Mouse (Mus musculus) forebrain, embryonic 16.5 days (tissue): Measurements from ENCODE around the gene Derl3. TPM values are rescaled to one million over a fixed set of nuclear protein-coding genes. Genes with fewer than 3 reads are reported as not detected.
"Not testable (repeated sequence)": the region's sequence is repeated elsewhere in the genome, so short reads cannot be mapped to it uniquely, and the experiment has no call there.

Experiments
- ATAC-seq: fragments of 200-750 bp; cut with Nextera tagmentation; 2 replicates; pipeline ENCODE4 v1.8.0; 2017; ENCODE audit warnings: mild to moderate bottlenecking, moderate library complexity
- H3K27ac ChIP-seq: fragments of 300-500 bp; sonication (generic); 2 replicates; pipeline ENCODE4 v1.5.1; 2014; ENCODE audit warnings: low read length, control low read depth
- H3K27me3 ChIP-seq: fragments of 300-500 bp; sonication (generic); replicated peaks from 2 replicates; pipeline ENCODE4 v1.6.1; 2014; ENCODE audit warnings: low read length; ENCODE audit not compliant: control insufficient read depth, insufficient read depth
- H3K36me3 ChIP-seq: fragments of 300-500 bp; sonication (generic); 2 replicates; pipeline ENCODE4 v1.6.1; 2014; ENCODE audit not compliant: control insufficient read depth, insufficient read depth
- H3K4me1 ChIP-seq: fragments of 300-500 bp; sonication (generic); replicated peaks from 2 replicates; pipeline ENCODE4 v1.6.1; 2014; ENCODE audit warnings: low read length; ENCODE audit not compliant: control insufficient read depth, insufficient read depth
- H3K4me2 ChIP-seq: fragments of 300-500 bp; sonication (generic); 2 replicates; pipeline ENCODE4 v1.6.1; 2014; ENCODE audit warnings: mild to moderate bottlenecking, low read length, control low read depth
- H3K4me3 ChIP-seq: fragments of 300-500 bp; sonication (generic); replicated peaks from 2 replicates; pipeline ENCODE4 v1.5.1; 2014; ENCODE audit warnings: mild to moderate bottlenecking, low read length, control low read depth
- H3K9ac ChIP-seq: fragments of 300-500 bp; sonication (generic); replicated peaks from 2 replicates; pipeline ENCODE4 v1.6.1; 2014; ENCODE audit warnings: low read depth, low read length, control low read depth
- H3K9me3 ChIP-seq: fragments of 300-500 bp; sonication (generic); 2 replicates; pipeline ENCODE4 v1.6.1; 2016; ENCODE audit warnings: low read length; ENCODE audit not compliant: control insufficient read depth
- WGBS: fragments of 180-500 bp; shearing (Covaris S2); extraction: QIAGEN DNeasy Blood & Tissue Kit; methylation state at CpG from one replicate; pipeline ENCODE4 v1.1.7; 2014; 5-methylcytosine and 5-hydroxymethylcytosine counted together
- polyA plus RNA-seq: library from polyadenylated mRNA; unstranded; fragments of >200 nt; fragmentation: Nextera tagmentation; extraction: Ambion mirVana; gene quantifications from 2 replicates; pipeline ENCODE4 v1.2.1, GENCODE M21; 2015

Gene Derl3
- polyA plus RNA-seq, 1 experiment from 2014 or later: 2.0 TPM

- Histone ChIP-seq H3K4me3 (no peak overlapping the region), H3K4me1 (peaks cover 16% of the 10 kb centered on the region), H3K36me3 (no peaks in the 10 kb centered on the region), H3K27ac (0 out of 2 replicates have a peak overlapping the region, but pooled peaks have one; percentile 24), H3K27me3 (no peaks in the 10 kb centered on the region), H3K9ac (no peak overlapping the region), H3K9me3 (no peaks in the 10 kb centered on the region), H3K4me2 (no peak overlapping the region)
- peak; percentile 32; the same call in 1 of the 2 replicates for ATAC-seq
- WGBS: 12% methylated on average over 20 of the region's 20 CpGs
Observed at GRCm38 (mm10) chr10:75881578-75882432, 11.4 kb upstream of the Derl3 start.

GRCm38 (mm10) chr10:75882433-75883231 is 10.6 kb upstream of the Derl3 start:
- Histone ChIP-seq H3K9me3 (no peaks in the 10 kb centered on the region), H3K36me3 (no peaks in the 10 kb centered on the region), H3K27me3 (no peaks in the 10 kb centered on the region), H3K4me2 (no peak overlapping the region), H3K9ac (no peak overlapping the region), H3K4me3 (no peak overlapping the region), H3K4me1 (peaks cover 16% of the 10 kb centered on the region), H3K27ac (no peak overlapping the region)
- WGBS: 5% methylated on average over 15 of the region's 15 CpGs
- no peak for ATAC-seq

GRCm38 (mm10) chr10:75883232-75883552 is 10.0 kb upstream of the Derl3 start:
- Histone ChIP-seq H3K4me3 (no peak overlapping the region), H3K4me2 (no peak overlapping the region), H3K9ac (no peak overlapping the region), H3K27me3 (no peaks in the 10 kb centered on the region), H3K36me3 (no peaks in the 10 kb centered on the region), H3K9me3 (no peaks in the 10 kb centered on the region), H3K27ac (no peak overlapping the region), H3K4me1 (peaks cover 16% of the 10 kb centered on the region)
- peak; percentile 70; the same call in 1 of the 2 replicates for ATAC-seq
- under 1% methylated on average over 10 of the region's 10 CpGs for WGBS

- no peaks in the 10 kb centered on the region for H3K36me3 ChIP-seq
- no peaks in the 10 kb centered on the region for H3K27me3 ChIP-seq
- no peak overlapping the region for H3K4me2 ChIP-seq
- no peaks in the 10 kb centered on the region for H3K9me3 ChIP-seq
- peaks cover 16% of the 10 kb centered on the region for H3K4me1 ChIP-seq
- no peak overlapping the region for H3K27ac ChIP-seq
- 95% methylated on average over 8 of the region's 8 CpGs for WGBS
- H3K4me3 ChIP-seq: no peak overlapping the region
- ATAC-seq: no peak
- no peak overlapping the region for H3K9ac ChIP-seq
Observed at GRCm38 (mm10) chr10:75884742-75885141, 8.5 kb upstream of the Derl3 start.

- H3K4me3 ChIP-seq, H3K4me2 ChIP-seq, H3K36me3 ChIP-seq, H3K9ac ChIP-seq, H3K27me3 ChIP-seq, H3K27ac ChIP-seq, ATAC-seq, H3K9me3 ChIP-seq, H3K4me1 ChIP-seq: not testable (repeated sequence)
- 92% methylated on average over 5 of the region's 5 CpGs for WGBS
Observed at GRCm38 (mm10) chr10:75887504-75887903, 5.7 kb upstream of the Derl3 start.

GRCm38 (mm10) chr10:75889406-75890153 is 3.6 kb upstream of the Derl3 start:
- no peak overlapping the region for H3K27ac ChIP-seq
- 65% methylated on average over 8 of the region's 8 CpGs for WGBS
- no peak overlapping the region for H3K4me3 ChIP-seq
- no peak overlapping the region; the same call in 1 of the 2 replicates for H3K9ac ChIP-seq
- peaks cover 10% of the 10 kb centered on the region for H3K4me1 ChIP-seq
- no peak overlapping the region for H3K4me2 ChIP-seq
- H3K27me3 ChIP-seq: no peaks in the 10 kb centered on the region
- H3K36me3 ChIP-seq: no peaks in the 10 kb centered on the region; the same call in 1 of the 2 replicates
- ATAC-seq: no peak
- no peaks in the 10 kb centered on the region for H3K9me3 ChIP-seq

- Histone ChIP-seq H3K27me3 (no peaks in the 10 kb centered on the region), H3K4me1 (peaks cover 10% of the 10 kb centered on the region), H3K27ac (no peak overlapping the region), H3K9me3 (no peaks in the 10 kb centered on the region), H3K4me2 (no peak overlapping the region), H3K9ac (no peak overlapping the region), H3K36me3 (peaks cover 25% of the 10 kb centered on the region), H3K4me3 (no peak overlapping the region)
- WGBS: 85% methylated on average over 6 of the region's 6 CpGs
- ATAC-seq: no peak
Observed at GRCm38 (mm10) chr10:75894601-75895000, 1.4 kb downstream of the Derl3 start.

GRCm38 (mm10) chr10:75895730-75896129 is 2.5 kb downstream of the Derl3 start:
- H3K9me3 ChIP-seq: no peaks in the 10 kb centered on the region
- no peak for ATAC-seq
- H3K9ac ChIP-seq: no peak overlapping the region
- WGBS: 90% methylated on average over 5 of the region's 5 CpGs
- H3K36me3 ChIP-seq: peaks cover 29% of the 10 kb centered on the region
- peak overlapping the region; percentile 24; the same call in 1 of the 2 replicates for H3K27ac ChIP-seq
- H3K4me3 ChIP-seq: no peak overlapping the region
- no peak overlapping the region for H3K4me2 ChIP-seq
- H3K27me3 ChIP-seq: no peaks in the 10 kb centered on the region
- H3K4me1 ChIP-seq: peaks cover 10% of the 10 kb centered on the region

GRCm38 (mm10) chr10:75896208-75896607 is 3.0 kb downstream of the Derl3 start:
- ATAC-seq: no peak
- H3K27me3 ChIP-seq: no peaks in the 10 kb centered on the region
- H3K27ac ChIP-seq: peak overlapping the region; percentile 24; the same call in 1 of the 2 replicates
- WGBS: 75% methylated on average over 1 of the region's 1 CpGs
- no peaks in the 10 kb centered on the region for H3K9me3 ChIP-seq
- peaks cover 10% of the 10 kb centered on the region for H3K4me1 ChIP-seq
- H3K4me2 ChIP-seq: no peak overlapping the region
- no peak overlapping the region for H3K9ac ChIP-seq
- H3K4me3 ChIP-seq: no peak overlapping the region
- peaks cover 29% of the 10 kb centered on the region for H3K36me3 ChIP-seq
